Mouse (Mus musculus): ENCODE data around the gene Zfp263. TPM values are rescaled to one million over a fixed set of nuclear protein-coding genes. Genes with fewer than 3 reads are reported as not detected.

Zfp263 gene
- 4.3 and 5.1 TPM in 2 replicates for polyA plus RNA-seq (2012; rRNA removed)

GRCm38 (mm10) chr16:3743503-3744185, at the start of gene Zfp263:
Gene Zfp263 (plus strand): TSS chr16:3744093.

GRCm38 (mm10) chr16:3717980-3718379, 25.9 kb upstream of the Zfp263 start, which contains the start of gene Mefv:
Gene Mefv (minus strand): TSS chr16:3718097.

Other genes starting within 250 kb of the Zfp263 start
- gene Olfr161, start 153.1 kb upstream of the Zfp263 start, polyA plus RNA-seq (2012; rRNA removed), result not detected in 2 replicates
- gene Mefv, start 26.0 kb upstream of the Zfp263 start, polyA plus RNA-seq (2012; rRNA removed), result 0.24 and 0.29 TPM in 2 replicates
- not detected in 2 replicates for gene Olfr15, start 86.8 kb downstream of the Zfp263 start, polyA plus RNA-seq (2012; rRNA removed)
- gene Zfp174, start 103.2 kb downstream of the Zfp263 start, polyA plus RNA-seq (2012; rRNA removed), result 0.28 and 0.32 TPM in 2 replicates
- 12.9 and 17.1 TPM in 2 replicates for gene Naa60, start 128.3 kb downstream of the Zfp263 start, polyA plus RNA-seq (2012; rRNA removed)
- gene Zfp597, start 140.5 kb downstream of the Zfp263 start, polyA plus RNA-seq (2012; rRNA removed), result 2.5 and 2.6 TPM in 2 replicates
- gene Gm20695, start 140.6 kb downstream of the Zfp263 start, polyA plus RNA-seq (2012; rRNA removed), result 0.09 and 0.13 TPM in 2 replicates
- gene 1700037C18Rik, start 164.6 kb downstream of the Zfp263 start, polyA plus RNA-seq (2012; rRNA removed), result 1.2 and 1.3 TPM in 2 replicates
- 6.1 and 6.2 TPM in 2 replicates for gene Cluap1, start 164.7 kb downstream of the Zfp263 start, polyA plus RNA-seq (2012; rRNA removed)
- 0.28 and 0.35 TPM in 2 replicates for gene Nlrc3, start 232.5 kb downstream of the Zfp263 start, polyA plus RNA-seq (2012; rRNA removed)